Mouse (Mus musculus): ENCODE data around the gene Nup98. TPM values are rescaled to one million over a fixed set of nuclear protein-coding genes. Genes with fewer than 3 reads are reported as not detected.

Nup98 gene
- total RNA-seq, 2 experiments from 2014 or later, result 41.3 to 43.9 TPM

- no peak for DNase-seq (ENCODE audit: low spot score in 2 of 2)
Measured at GRCm38 (mm10) chr7:102137464-102137863, 72.5 kb downstream of the Nup98 start.

GRCm38 (mm10) chr7:102132395-102132794 is 77.6 kb downstream of the Nup98 start:
- DNase-seq (ENCODE audit: low spot score in 2 of 2), result no peak

- DNase-seq (ENCODE audit: low spot score in 2 of 2), result no peak
Measured at GRCm38 (mm10) chr7:102120326-102120725, 89.7 kb downstream of the Nup98 start.

GRCm38 (mm10) chr7:102117382-102117781 is 92.6 kb downstream of the Nup98 start:
- DNase-seq (ENCODE audit: low spot score in 2 of 2), result no peak

- DNase-seq (ENCODE audit: low spot score in 2 of 2), result no peak
Measured at GRCm38 (mm10) chr7:102116579-102117331, 93.2 kb downstream of the Nup98 start, which contains the start of gene Chrna10. Gene Chrna10 (minus strand): TSS chr7:102116828.

GRCm38 (mm10) chr7:102113151-102113729 is 96.7 kb downstream of the Nup98 start:
- DNase-seq (ENCODE audit: low spot score in 2 of 2), result no peak

GRCm38 (mm10) chr7:102109746-102110145 is 100.2 kb downstream of the Nup98 start:
- DNase-seq (ENCODE audit: low spot score in 2 of 2), result no peak

- DNase-seq (ENCODE audit: low spot score in 2 of 2), result no peak
Measured at GRCm38 (mm10) chr7:102109171-102109570, 100.8 kb downstream of the Nup98 start, which contains the start of gene Art5. Gene Art5 (minus strand): TSS chr7:102109489.

GRCm38 (mm10) chr7:102108206-102108605 is 101.8 kb downstream of the Nup98 start:
- no peak for DNase-seq (ENCODE audit: low spot score in 2 of 2)

- DNase-seq (ENCODE audit: low spot score in 2 of 2), result no peak
Measured at GRCm38 (mm10) chr7:102106700-102107141, 103.3 kb downstream of the Nup98 start.

- DNase-seq (ENCODE audit: low spot score in 2 of 2), result no peak
Measured at GRCm38 (mm10) chr7:102104126-102104525, 105.8 kb downstream of the Nup98 start.

GRCm38 (mm10) chr7:102103555-102103954 is 106.4 kb downstream of the Nup98 start:
- DNase-seq (ENCODE audit: low spot score in 2 of 2), result no peak

- no peak for DNase-seq (ENCODE audit: low spot score in 2 of 2)
Measured at GRCm38 (mm10) chr7:102102696-102103095, 107.3 kb downstream of the Nup98 start.

GRCm38 (mm10) chr7:102102241-102102640 is 107.7 kb downstream of the Nup98 start:
- no peak for DNase-seq (ENCODE audit: low spot score in 2 of 2)

- no peak for DNase-seq (ENCODE audit: low spot score in 2 of 2)
Measured at GRCm38 (mm10) chr7:102101487-102101886, 108.5 kb downstream of the Nup98 start, which contains the start of gene Art1. Gene Art1 (plus strand): TSS chr7:102101743.

- DNase-seq (ENCODE audit: low spot score in 2 of 2), result no peak
Measured at GRCm38 (mm10) chr7:102100868-102101267, 109.1 kb downstream of the Nup98 start.

GRCm38 (mm10) chr7:102099760-102100661 is 110.0 kb downstream of the Nup98 start:
- DNase-seq (ENCODE audit: low spot score in 2 of 2), result no peak

GRCm38 (mm10) chr7:102087336-102087735 is 122.6 kb downstream of the Nup98 start:
- DNase-seq (ENCODE audit: low spot score in 2 of 2), result peak in 1 of 2 experiments; percentile 44

- no peak for DNase-seq (ENCODE audit: low spot score in 2 of 2)
Measured at GRCm38 (mm10) chr7:102084041-102084696, 125.8 kb downstream of the Nup98 start.

- DNase-seq (ENCODE audit: low spot score in 2 of 2), result no peak
Measured at GRCm38 (mm10) chr7:102082816-102083215, 127.2 kb downstream of the Nup98 start, which contains the start of gene Trpc2. Gene Trpc2 (plus strand): TSS chr7:102083116.

- DNase-seq (ENCODE audit: low spot score in 2 of 2), result no peak
Measured at GRCm38 (mm10) chr7:102081784-102082183, 128.2 kb downstream of the Nup98 start.

Measured in layer of hippocampus, adult 18-20 months (tissue).